Mouse (Mus musculus): ENCODE data around the gene Fkbp4.

- TF ChIP-seq CTCF (IDR thresholded peaks at IDR 0.05; ENCODE audit: low read depth) (no peak), EP300 (optimal IDR thresholded peaks at IDR 0.05) (no peak)
These were observed 3.0 kb downstream of the Fkbp4 start for GRCm38 (mm10) chr6:128435474-128435873.
